Mouse (Mus musculus) stomach, postnatal 0 days (tissue): ENCODE measurements around the gene Ybx2.

Experiments
- CTCF ChIP-seq: IDR thresholded peaks from 2 replicates; pipeline ENCODE4 v1.5.1; 2016; ENCODE audit warnings: antibody characterized with exemption, low read depth, mild to moderate bottlenecking, moderate library complexity
- EP300 ChIP-seq: optimal IDR thresholded peaks from 2 replicates; pipeline ENCODE3; 2016; ENCODE audit warnings: antibody characterized with exemption

- TF ChIP-seq CTCF (no peak), EP300 (no peak)
Measured at GRCm38 (mm10) chr11:69966860-69967517, 31.4 kb downstream of the Ybx2 start.
